ENCODE assay signal across 30 mouse cellular contexts in genomic region chr10:89755231-89755630, GRCm38 (mm10). TPM values are rescaled to one million over a fixed set of nuclear protein-coding genes. Genes with fewer than 3 reads are reported as not detected.
DNase-seq lines count a peak whose midpoint lies in the region; ATAC-seq and TF ChIP-seq lines count a peak whose summit lies in the region.
"Had no signal": no experiment of that assay in that cellular context is flagged by ENCODE, and none has a peak within 500 bp of the region (broad histone marks: within the 10 kb centered on the region; RNA-seq: fewer than 3 reads in every experiment).

No protein-coding gene starts in this region.

- peaks cover 31% of the 10 kb centered on the region for H3K79me2 ChIP-seq in liver, adult 2 months (ENCODE audit: control insufficient read depth, insufficient read depth, low read length)

- no peak for ATAC-seq in lung, postnatal 0 days
- no peak for ATAC-seq in midbrain, postnatal 0 days (ENCODE audit: low FRiP score)
- ATAC-seq in hindbrain, embryonic 14.5 days (ENCODE audit: low FRiP score), result no peak
- ATAC-seq: forebrain, embryonic 13.5 days; forebrain, embryonic 16.5 days; hindbrain, postnatal 0 days had no signal

- no peak for TF ChIP-seq POLR2A in liver, adult 2 months (IDR thresholded peaks at IDR 0.05; ENCODE audit: extremely low read depth, insufficient read depth, low read length)

- DNase-seq in liver, adult 2 months (ENCODE audit: extremely low read depth, low read depth, low spot score), result peak; percentile 83
- DNase-seq in liver, result no peak
- DNase-seq in lung, postnatal 0 days (ENCODE audit: low spot score), result no peak
- DNase-seq in lung, postnatal 36 days, result no peak
- no peak for DNase-seq in midbrain, postnatal 0 days (ENCODE audit: low spot score)
- no peak for DNase-seq in layer of hippocampus, postnatal 36 days
- no peak for DNase-seq in hindbrain, embryonic 14.5 days (ENCODE audit: low spot score)
- DNase-seq: adrenal gland, adult 2 months; adrenal gland, postnatal 25 days; B cell, adult 2 months; cerebellum, adult 11-12 months; cerebellum, adult 8-10 months; cerebellum, postnatal 10 days; cerebellum, postnatal 36 days; gastrocnemius, adult 2 months; gastrocnemius, postnatal 14 days; heart, adult 18-20 months; heart, postnatal 10 days; heart, postnatal 36 days had no signal

- TF ChIP-seq EP300 in lung, postnatal 0 days (IDR thresholded peaks at IDR 0.05), result no peak

- peaks cover 17% of the 10 kb centered on the region for H3K4me1 ChIP-seq in liver, adult 2 months (ENCODE audit: control insufficient read depth, insufficient read depth, low read length)
- no peaks in the 10 kb centered on the region for H3K4me1 ChIP-seq in lung, postnatal 0 days (ENCODE audit: insufficient read depth, low read depth, low read length)
- H3K4me1 ChIP-seq in megakaryocyte, embryonic 14.5 days, result peaks cover 88% of the 10 kb centered on the region
- H3K4me1 ChIP-seq in midbrain, postnatal 0 days (ENCODE audit: insufficient read depth, low read length), result no peaks in the 10 kb centered on the region
- H3K4me1 ChIP-seq in hindbrain, embryonic 14.5 days (replicated peaks; ENCODE audit: control insufficient read depth, insufficient read depth, low read length), result no peaks in the 10 kb centered on the region
- H3K4me1 ChIP-seq: forebrain, embryonic 10.5 days; forebrain, embryonic 13.5 days; hindbrain, embryonic 10.5 days; hindbrain, embryonic 13.5 days had no signal

- WGBS in liver, adult 2 months, result 41% methylated on average over 4 of the region's 4 CpGs
- WGBS in lung, postnatal 0 days, result 79% methylated on average over 4 of the region's 4 CpGs
- 94% methylated on average over 4 of the region's 4 CpGs for WGBS in midbrain, postnatal 0 days
- WGBS in hindbrain, embryonic 14.5 days, result 94% methylated on average over 4 of the region's 4 CpGs

- no peaks in the 10 kb centered on the region for H3K9me3 ChIP-seq in lung, postnatal 0 days (ENCODE audit: low read length)
- no peaks in the 10 kb centered on the region for H3K9me3 ChIP-seq in megakaryocyte, embryonic 14.5 days
- no peaks in the 10 kb centered on the region for H3K9me3 ChIP-seq in midbrain, postnatal 0 days (ENCODE audit: low read length)
- H3K9me3 ChIP-seq in hindbrain, embryonic 14.5 days (ENCODE audit: control insufficient read depth, low read length), result no peaks in the 10 kb centered on the region
- H3K9me3 ChIP-seq: forebrain, embryonic 10.5 days; forebrain, embryonic 13.5 days; G1E; heart, embryonic 12.5 days; heart, embryonic 15.5 days; hindbrain, embryonic 10.5 days; hindbrain, embryonic 13.5 days had no signal

- H3K27ac ChIP-seq in liver, adult 2 months (replicated peaks; ENCODE audit: insufficient read depth, low read depth, low read length), result peak overlapping the region; percentile 58
- no peak overlapping the region for H3K27ac ChIP-seq in lung, postnatal 0 days (ENCODE audit: low read length)
- H3K27ac ChIP-seq in midbrain, postnatal 0 days (ENCODE audit: low read depth, low read length), result no peak overlapping the region
- H3K27ac ChIP-seq in hindbrain, embryonic 14.5 days, result no peak overlapping the region
- H3K27ac ChIP-seq: forebrain, embryonic 10.5 days; forebrain, embryonic 13.5 days; gastrocnemius, adult 2 months; heart, embryonic 15.5 days; hindbrain, embryonic 10.5 days; hindbrain, embryonic 13.5 days; hindbrain, postnatal 0 days had no signal

- H3K36me3 ChIP-seq in liver, adult 2 months (ENCODE audit: control insufficient read depth, insufficient read depth, low read length), result no peaks in the 10 kb centered on the region
- H3K36me3 ChIP-seq in lung, postnatal 0 days (ENCODE audit: insufficient read depth, low read length), result no peaks in the 10 kb centered on the region
- peaks cover 65% of the 10 kb centered on the region for H3K36me3 ChIP-seq in megakaryocyte, embryonic 14.5 days (replicated peaks; ENCODE audit: low read length)
- H3K36me3 ChIP-seq in midbrain, postnatal 0 days (ENCODE audit: insufficient read depth, low read length), result no peaks in the 10 kb centered on the region
- no peaks in the 10 kb centered on the region for H3K36me3 ChIP-seq in hindbrain, embryonic 14.5 days (replicated peaks; ENCODE audit: control insufficient read depth, insufficient read depth)
- H3K36me3 ChIP-seq: heart, embryonic 12.5 days; heart, embryonic 15.5 days had no signal

- no peak overlapping the region for H3K4me3 ChIP-seq in liver, adult 2 months (ENCODE audit: insufficient read depth, low read depth, low read length)
- H3K4me3 ChIP-seq in lung, postnatal 0 days (ENCODE audit: low read depth, low read length), result no peak overlapping the region
- H3K4me3 ChIP-seq in megakaryocyte, embryonic 14.5 days (replicated peaks), result peak overlapping the region; percentile 38
- H3K4me3 ChIP-seq in midbrain, postnatal 0 days (ENCODE audit: low read depth, low read length), result no peak overlapping the region
- no peak overlapping the region for H3K4me3 ChIP-seq in hindbrain, embryonic 14.5 days (replicated peaks; ENCODE audit: low read length)
- H3K4me3 ChIP-seq: forebrain, embryonic 10.5 days; forebrain, embryonic 13.5 days; gastrocnemius, adult 2 months; heart, embryonic 12.5 days; heart, embryonic 15.5 days; hindbrain, embryonic 10.5 days; hindbrain, embryonic 13.5 days had no signal

- no peak overlapping the region for H3K9ac ChIP-seq in liver, adult 2 months (ENCODE audit: low read depth, low read length)
- no peak overlapping the region for H3K9ac ChIP-seq in lung, postnatal 0 days (replicated peaks; ENCODE audit: low read depth)
- no peak overlapping the region for H3K9ac ChIP-seq in midbrain, postnatal 0 days (replicated peaks; ENCODE audit: low read length, poor library complexity, severe bottlenecking)
- no peak overlapping the region for H3K9ac ChIP-seq in hindbrain, embryonic 14.5 days
- H3K9ac ChIP-seq: forebrain, embryonic 13.5 days; heart, embryonic 12.5 days; heart, embryonic 15.5 days; hindbrain, embryonic 13.5 days had no signal

- peak; percentile 53 for TF ChIP-seq CTCF in liver, adult 2 months (IDR thresholded peaks at IDR 0.05; ENCODE audit: low read depth, low read length)
- TF ChIP-seq CTCF in lung, postnatal 0 days (IDR thresholded peaks at IDR 0.05), result peak; percentile 41
- no peak for TF ChIP-seq CTCF in midbrain, postnatal 0 days (IDR thresholded peaks at IDR 0.05)

- H3K27me3 ChIP-seq in liver, adult 2 months (ENCODE audit: control insufficient read depth, insufficient read depth, low read length), result no peaks in the 10 kb centered on the region
- H3K27me3 ChIP-seq in lung, postnatal 0 days (replicated peaks; ENCODE audit: insufficient read depth, low read length), result no peaks in the 10 kb centered on the region
- H3K27me3 ChIP-seq in megakaryocyte, embryonic 14.5 days (replicated peaks), result no peaks in the 10 kb centered on the region
- H3K27me3 ChIP-seq in midbrain, postnatal 0 days (ENCODE audit: insufficient read depth, low read length), result no peaks in the 10 kb centered on the region
- no peaks in the 10 kb centered on the region for H3K27me3 ChIP-seq in hindbrain, embryonic 14.5 days (ENCODE audit: control insufficient read depth, insufficient read depth, low read length)
- H3K27me3 ChIP-seq: CH12.LX; forebrain, embryonic 13.5 days; heart, embryonic 12.5 days; heart, embryonic 15.5 days; hindbrain, embryonic 13.5 days had no signal

- no peak overlapping the region for H3K4me2 ChIP-seq in lung, postnatal 0 days (replicated peaks; ENCODE audit: low read depth, low read length)
- H3K4me2 ChIP-seq in midbrain, postnatal 0 days (ENCODE audit: low read depth, low read length, poor library complexity, severe bottlenecking), result no peak overlapping the region
- no peak overlapping the region for H3K4me2 ChIP-seq in hindbrain, embryonic 14.5 days (replicated peaks)
- H3K4me2 ChIP-seq: forebrain, embryonic 13.5 days; heart, embryonic 12.5 days; heart, embryonic 15.5 days; hindbrain, embryonic 13.5 days had no signal

RNA-seq across cellular contexts. Expression of gene Uhrf1bp1l, which starts 10.4 kb away (rescaled TPM):
- 38.6 and 40.8 TPM in 2 replicates for total RNA-seq in liver, adult 2 months (2014; rRNA removed)
- polyA plus RNA-seq in liver, adult 2 months (2012; rRNA removed), result 16.0 and 16.5 TPM in 2 replicates
- polyA plus RNA-seq in lung, postnatal 0 days (2015; fragmentation: Nextera tagmentation; extraction: Ambion mirVana), result 34.6 and 38.7 TPM in 2 replicates
- 4.0 and 12.3 TPM in 2 replicates for polyA plus RNA-seq in megakaryocyte, embryonic 14.5 days (2012; ENCODE audit: insufficient read depth, low replicate concordance)
- total RNA-seq in midbrain, postnatal 0 days (2014; rRNA removed), result 33.8 and 36.2 TPM in 2 replicates
- polyA plus RNA-seq in midbrain, postnatal 0 days (2015; fragmentation: Nextera tagmentation; extraction: Ambion mirVana), result 29.0 and 32.3 TPM in 2 replicates
- total RNA-seq in layer of hippocampus, postnatal 36 days (2021), result 10 to 100 TPM; 73.9 to 75.0 TPM
- 34.8 and 35.9 TPM in 2 replicates for polyA plus RNA-seq in hindbrain, embryonic 14.5 days (2014; fragmentation: Nextera tagmentation; extraction: Ambion mirVana)

RNA-seq across cellular contexts. Expression of gene Actr6, which starts 23.1 kb away (rescaled TPM):
- total RNA-seq in liver, adult 2 months (2014; rRNA removed), result 14.2 and 19.6 TPM in 2 replicates
- polyA plus RNA-seq in liver, adult 2 months (2012; rRNA removed), result 1.4 and 1.8 TPM in 2 replicates
- polyA plus RNA-seq in lung, postnatal 0 days (2015; fragmentation: Nextera tagmentation; extraction: Ambion mirVana), result 20.3 TPM in 2 replicates
- polyA plus RNA-seq in megakaryocyte, embryonic 14.5 days (2012; ENCODE audit: insufficient read depth, low replicate concordance), result 1.5 TPM in 1 of 2 replicates, not detected in the other
- 30.5 and 37.3 TPM in 2 replicates for total RNA-seq in midbrain, postnatal 0 days (2014; rRNA removed)
- polyA plus RNA-seq in midbrain, postnatal 0 days (2015; fragmentation: Nextera tagmentation; extraction: Ambion mirVana), result 59.4 and 63.9 TPM in 2 replicates
- 10 to 100 TPM; 24.3 to 25.8 TPM for total RNA-seq in layer of hippocampus, postnatal 36 days (2021)
- polyA plus RNA-seq in hindbrain, embryonic 14.5 days (2014; fragmentation: Nextera tagmentation; extraction: Ambion mirVana), result 53.2 and 58.4 TPM in 2 replicates
